Mouse (Mus musculus) E14TG2a.4 (cell line): ENCODE results near the gene Slc12a7.

Experiments used
- CTCF ChIP-seq: conservative IDR thresholded peaks from 2 replicates; pipeline ENCODE4 v1.5.1; 2014; ENCODE audit warnings: low read length
- NANOG ChIP-seq: IDR thresholded peaks from 2 replicates; pipeline ENCODE4 v1.6.1; 2014; ENCODE audit warnings: borderline replicate concordance, low read length, mixed read lengths
- POU5F1 ChIP-seq: IDR thresholded peaks from 2 replicates; pipeline ENCODE4 v1.6.1; 2014; ENCODE audit warnings: low read length, borderline replicate concordance

GRCm38 (mm10) chr13:73822187-73822800, 89.4 kb downstream of the Slc12a7 start:
- TF ChIP-seq CTCF (peak; percentile 64), NANOG (no peak), POU5F1 (no peak)
